Mouse (Mus musculus) liver, adult 2 months (tissue): Measurements from ENCODE around the gene Vps13d.

ENCODE experiments used
- CTCF ChIP-seq: fragments of 200-500 bp; IDR thresholded peaks from 2 replicates; pipeline ENCODE4 v1.5.1; 2011; ENCODE audit warnings: low read depth, low read length, control low read depth
- POLR2A ChIP-seq: fragments of 200-500 bp; IDR thresholded peaks from 2 replicates; pipeline ENCODE4 v1.6.1; 2011; ENCODE audit warnings: low read length, control low read depth; ENCODE audit not compliant: insufficient read depth; ENCODE audit errors: extremely low read depth

GRCm38 (mm10) chr4:145074276-145074675 is 120.5 kb downstream of the Vps13d start:
- TF ChIP-seq POLR2A, result no peak
- no peak for TF ChIP-seq CTCF
